Mouse (Mus musculus) ES-E14 (cell line): ENCODE measurements around the gene Gramd1a. TPM values are rescaled to one million over a fixed set of nuclear protein-coding genes. Genes with fewer than 3 reads are reported as not detected.

Experiments
- DNase-seq: peaks from one replicate; pipeline ENCODE4 v3.0.0-alpha.2; 2013; ENCODE audit warnings: low read depth, low spot score
- H3K27ac ChIP-seq: 2 replicates; pipeline ENCODE4 v1.5.1; 2012; ENCODE audit warnings: low read depth, mild to moderate bottlenecking, low read length, moderate library complexity, mixed read lengths; ENCODE audit not compliant: poor library complexity, insufficient read depth, severe bottlenecking
- H3K36me3 ChIP-seq: 2 replicates; pipeline ENCODE4 v1.6.1; 2012; ENCODE audit warnings: mild to moderate bottlenecking, low read length, moderate library complexity, mixed read lengths; ENCODE audit not compliant: control insufficient read depth, poor library complexity, insufficient read depth, severe bottlenecking
- H3K4me1 ChIP-seq, 2 experiments: fragments of 150-350 bp in 1 of 2; sonication (generic) in 1 of 2; 2 replicates each; pipeline ENCODE4 v1.6.1; 2012; ENCODE audit warnings: low read length in 2 of 2, mild to moderate bottlenecking in 1 of 2, mixed read lengths in 1 of 2; ENCODE audit not compliant: control insufficient read depth in 2 of 2, insufficient read depth in 2 of 2, poor library complexity in 1 of 2
- H3K4me3 ChIP-seq, 2 experiments: fragments of 150-350 bp in 1 of 2; sonication (generic) in 1 of 2; 2 replicates each; pipeline ENCODE4 v1.5.1; 2012; ENCODE audit warnings: low read length in 2 of 2, low read depth in 1 of 2, mild to moderate bottlenecking in 1 of 2, mixed read lengths in 1 of 2; ENCODE audit not compliant: insufficient read depth in 1 of 2, poor library complexity in 1 of 2, severe bottlenecking in 1 of 2
- H3K9ac ChIP-seq: 2 replicates; pipeline ENCODE4 v1.6.1; 2012; ENCODE audit warnings: low read depth, mild to moderate bottlenecking, low read length, mixed read lengths; ENCODE audit not compliant: poor library complexity, insufficient read depth, severe bottlenecking
- H3K9me3 ChIP-seq: fragments of 150-350 bp; sonication (generic); 2 replicates; pipeline ENCODE4 v1.6.1; 2012; ENCODE audit warnings: low read depth, mild to moderate bottlenecking, low read length; ENCODE audit not compliant: control insufficient read depth, insufficient read depth
- CHD2 ChIP-seq: IDR thresholded peaks from 2 replicates; pipeline ENCODE4 v1.6.1; 2014; ENCODE audit warnings: mild to moderate bottlenecking, low read depth, low read length, inconsistent platforms
- HCFC1 ChIP-seq: IDR thresholded peaks from 2 replicates; pipeline ENCODE4 v1.6.1; 2012; ENCODE audit warnings: low read length, inconsistent platforms, borderline replicate concordance; ENCODE audit not compliant: insufficient read depth
- MAFK ChIP-seq: IDR thresholded peaks from 2 replicates; pipeline ENCODE4 v1.6.1; 2014; ENCODE audit warnings: mild to moderate bottlenecking, low read depth, low read length, inconsistent platforms; ENCODE audit not compliant: insufficient read depth
- ZC3H11A ChIP-seq: IDR thresholded peaks from 2 replicates; pipeline ENCODE4 v1.6.1; 2012; ENCODE audit warnings: low read depth, mild to moderate bottlenecking, inconsistent platforms, low read length, borderline replicate concordance
- ZNF384 ChIP-seq: IDR thresholded peaks from 2 replicates; pipeline ENCODE4 v1.6.1; 2012; ENCODE audit warnings: low read depth, low read length, inconsistent platforms
- in situ Hi-C, 2 experiments: fragments of 600-800 bp; cut with MboI; formaldehyde crosslinking; loops; one replicate each; pipeline ENCODE4 v1.15.1; 2025; ENCODE audit warnings: low sequenced_read_pairs in 2 of 2, inconsistent platforms in 1 of 2; ENCODE audit not compliant: unreplicated experiment in 2 of 2
- total RNA-seq: library from RNA; depleted of rRNA; stranded (reverse); fragments of 300-350 nt; gene quantifications from 2 replicates; pipeline ENCODE4 v1.2.3, GENCODE M21; 2012

Gramd1a gene
- total RNA-seq, 1 experiment: 44.2 TPM

GRCm38 (mm10) chr7:31153536-31154320 is 2.0 kb downstream of the Gramd1a start:
- Histone ChIP-seq H3K4me3 (no peak overlapping the region), H3K9me3 (no peaks in the 10 kb centered on the region), H3K9ac (no peak overlapping the region), H3K36me3 (no peaks in the 10 kb centered on the region; the same call in 1 of the 2 replicates), H3K27ac (no peak overlapping the region; the same call in 1 of the 2 replicates), H3K4me1 (peaks cover 10 to 27% of the 10 kb centered on the region in 2 experiments)
- in situ Hi-C loops: no loop called here
- no peak for TF ChIP-seq HCFC1
- TF ChIP-seq CHD2: no peak
- no peak for DNase-seq

GRCm38 (mm10) chr7:31151301-31152241 is 4.1 kb downstream of the Gramd1a start:
- peak overlapping the region; percentile 82 for H3K4me3 ChIP-seq
- peaks cover 13 to 33% of the 10 kb centered on the region in 2 experiments for H3K4me1 ChIP-seq
- DNase-seq: peak; percentile 77
- in situ Hi-C loops: no loop called here
- H3K9me3 ChIP-seq: no peaks in the 10 kb centered on the region
- peak overlapping the region; percentile 83 for H3K27ac ChIP-seq
- no peaks in the 10 kb centered on the region; the same call in 1 of the 2 replicates for H3K36me3 ChIP-seq
- peak; percentile 86 for TF ChIP-seq ZNF384
- no peak for TF ChIP-seq CHD2
- peak overlapping the region; percentile 85 for H3K9ac ChIP-seq

GRCm38 (mm10) chr7:31150566-31151300 is 5.0 kb downstream of the Gramd1a start:
- in situ Hi-C loops: no loop called here
- peak overlapping the region; percentile 83; the same call in 1 of the 2 replicates for H3K27ac ChIP-seq
- H3K9me3 ChIP-seq: no peaks in the 10 kb centered on the region
- TF ChIP-seq MAFK: no peak
- TF ChIP-seq ZC3H11A: no peak
- no peak for TF ChIP-seq ZNF384
- peak overlapping the region; percentile 82 for H3K4me3 ChIP-seq
- H3K36me3 ChIP-seq: no peaks in the 10 kb centered on the region; the same call in 1 of the 2 replicates
- H3K4me1 ChIP-seq: peaks cover 13 to 32% of the 10 kb centered on the region in 2 experiments
- no peak for DNase-seq
- H3K9ac ChIP-seq: peak overlapping the region; percentile 85

GRCm38 (mm10) chr7:31149751-31150565 is 5.7 kb downstream of the Gramd1a start:
- DNase-seq: no peak
- peak overlapping the region; percentile 82 for H3K4me3 ChIP-seq
- in situ Hi-C loops: no loop called here
- no peak overlapping the region for H3K27ac ChIP-seq
- H3K36me3 ChIP-seq: no peaks in the 10 kb centered on the region; the same call in 1 of the 2 replicates
- TF ChIP-seq HCFC1 (no peak), ZC3H11A (no peak), MAFK (no peak), CHD2 (no peak), ZNF384 (no peak)
- peaks cover 9 to 27% of the 10 kb centered on the region in 2 experiments for H3K4me1 ChIP-seq
- H3K9ac ChIP-seq: peak overlapping the region; percentile 85
- H3K9me3 ChIP-seq: no peaks in the 10 kb centered on the region
